Mouse (Mus musculus) midbrain, embryonic 15.5 days (tissue): ENCODE measurements around the gene Smpd1. TPM values are rescaled to one million over a fixed set of nuclear protein-coding genes. Genes with fewer than 3 reads are reported as not detected.

Experiments used
- ATAC-seq: fragments of 200-750 bp; cut with Nextera tagmentation; replicated peaks from 2 replicates; pipeline ENCODE4 v1.8.0; 2017; ENCODE audit warnings: moderate TSS enrichment
- H3K27ac ChIP-seq: fragments of 300-500 bp; sonication (generic); 2 replicates; pipeline ENCODE4 v1.5.1; 2015; ENCODE audit warnings: mild to moderate bottlenecking, inconsistent platforms
- H3K27me3 ChIP-seq: fragments of 300-500 bp; sonication (generic); replicated peaks from 2 replicates; pipeline ENCODE4 v1.6.1; 2015; ENCODE audit warnings: inconsistent platforms
- H3K36me3 ChIP-seq: fragments of 300-500 bp; sonication (generic); replicated peaks from 2 replicates; pipeline ENCODE4 v1.6.1; 2015; ENCODE audit warnings: inconsistent platforms
- H3K4me1 ChIP-seq: fragments of 300-500 bp; sonication (generic); 2 replicates; pipeline ENCODE4 v1.6.1; 2015; ENCODE audit warnings: inconsistent platforms
- H3K4me2 ChIP-seq: fragments of 300-500 bp; sonication (generic); 2 replicates; pipeline ENCODE4 v1.6.1; 2015; ENCODE audit warnings: inconsistent platforms, mild to moderate bottlenecking, moderate library complexity
- H3K4me3 ChIP-seq: fragments of 300-500 bp; sonication (generic); 2 replicates; pipeline ENCODE4 v1.5.1; 2015; ENCODE audit warnings: mild to moderate bottlenecking, inconsistent platforms
- H3K9ac ChIP-seq: fragments of 300-500 bp; sonication (generic); 2 replicates; pipeline ENCODE4 v1.6.1; 2015; ENCODE audit warnings: mild to moderate bottlenecking, inconsistent platforms
- H3K9me3 ChIP-seq: fragments of 300-500 bp; sonication (generic); 2 replicates; pipeline ENCODE4 v1.6.1; 2016; ENCODE audit warnings: inconsistent platforms
- WGBS: fragments of 180-500 bp; shearing (Covaris S2); methylation state at CpG from one replicate; pipeline ENCODE4 v1.1.7; 2015; ENCODE audit warnings: mixed read lengths; 5-methylcytosine and 5-hydroxymethylcytosine counted together
- polyA plus RNA-seq: library from polyadenylated mRNA; unstranded; fragments of >200 nt; fragmentation: Nextera tagmentation; extraction: Ambion mirVana; gene quantifications from 2 replicates; pipeline ENCODE4 v1.2.1, GENCODE M21; 2015

The Smpd1 gene
- polyA plus RNA-seq = 93.0 and 94.6 TPM in 2 replicates

GRCm38 (mm10) chr7:105554212-105554942 is at the start of gene Smpd1:
Gene Smpd1 (plus strand): TSS chr7:105554360.
- Histone ChIP-seq H3K27me3 (no peaks in the 10 kb centered on the region), H3K36me3 (peaks cover 23% of the 10 kb centered on the region), H3K9me3 (no peaks in the 10 kb centered on the region), H3K4me1 (peaks cover 26% of the 10 kb centered on the region), H3K4me3 (peak within 1 kb of the TSS; percentile 89), H3K4me2 (peak within 1 kb of the TSS; percentile 74), H3K9ac (peak within 1 kb of the TSS; percentile 92), H3K27ac (peak within 1 kb of the TSS; percentile 86)
- peak; percentile 94 for ATAC-seq
- 4% methylated on average over 26 of the region's 26 CpGs for WGBS

- Histone ChIP-seq H3K36me3 (no peaks in the 10 kb centered on the region), H3K4me2 (no peak overlapping the region), H3K4me3 (no peak overlapping the region), H3K9ac (no peak overlapping the region), H3K27me3 (no peaks in the 10 kb centered on the region), H3K9me3 (no peaks in the 10 kb centered on the region), H3K27ac (no peak overlapping the region), H3K4me1 (no peaks in the 10 kb centered on the region)
- ATAC-seq = no peak
- WGBS = 86% methylated on average over 4 of the region's 4 CpGs
These were observed 46.9 kb upstream of the Smpd1 start for GRCm38 (mm10) chr7:105507257-105507656.

- 85% methylated on average over 5 of the region's 5 CpGs for WGBS
- no peaks in the 10 kb centered on the region for H3K9me3 ChIP-seq
- H3K9ac ChIP-seq = no peak overlapping the region
- no peak overlapping the region for H3K27ac ChIP-seq
- ATAC-seq = no peak
- H3K36me3 ChIP-seq = no peaks in the 10 kb centered on the region
- H3K27me3 ChIP-seq = no peaks in the 10 kb centered on the region
- no peak overlapping the region for H3K4me2 ChIP-seq
- peaks cover 11% of the 10 kb centered on the region for H3K4me1 ChIP-seq
- no peak overlapping the region for H3K4me3 ChIP-seq
These were observed 44.0 kb upstream of the Smpd1 start for GRCm38 (mm10) chr7:105510143-105510542.

- H3K27me3 ChIP-seq = no peaks in the 10 kb centered on the region
- peaks cover 14% of the 10 kb centered on the region for H3K4me1 ChIP-seq
- H3K4me2 ChIP-seq = no peak overlapping the region
- no peak overlapping the region for H3K4me3 ChIP-seq
- 0 out of 2 replicates have a peak overlapping the region, but pooled peaks have one; percentile 48 for H3K27ac ChIP-seq
- H3K36me3 ChIP-seq = no peaks in the 10 kb centered on the region
- H3K9ac ChIP-seq = no peak overlapping the region
- no peaks in the 10 kb centered on the region for H3K9me3 ChIP-seq
- 42% methylated on average over 5 of the region's 5 CpGs for WGBS
- ATAC-seq = peak; percentile 94
These were observed 40.3 kb upstream of the Smpd1 start for GRCm38 (mm10) chr7:105513845-105514291.

GRCm38 (mm10) chr7:105514561-105514960 is 39.6 kb upstream of the Smpd1 start:
- 51% methylated on average over 5 of the region's 5 CpGs for WGBS
- peak; percentile 7; the same call in 1 of the 2 replicates for ATAC-seq
- Histone ChIP-seq H3K9me3 (no peaks in the 10 kb centered on the region), H3K4me3 (no peak overlapping the region), H3K9ac (no peak overlapping the region), H3K36me3 (no peaks in the 10 kb centered on the region), H3K27me3 (no peaks in the 10 kb centered on the region), H3K4me1 (peaks cover 14% of the 10 kb centered on the region), H3K27ac (no peak overlapping the region), H3K4me2 (no peak overlapping the region)

- H3K36me3 ChIP-seq = no peaks in the 10 kb centered on the region
- no peak overlapping the region for H3K4me2 ChIP-seq
- ATAC-seq = peak; percentile 59
- no peak overlapping the region for H3K27ac ChIP-seq
- 12% methylated on average over 5 of the region's 5 CpGs for WGBS
- no peak overlapping the region for H3K9ac ChIP-seq
- H3K4me1 ChIP-seq = peaks cover 14% of the 10 kb centered on the region
- no peak overlapping the region for H3K4me3 ChIP-seq
- H3K27me3 ChIP-seq = no peaks in the 10 kb centered on the region
- no peaks in the 10 kb centered on the region for H3K9me3 ChIP-seq
These were observed 39.0 kb upstream of the Smpd1 start for GRCm38 (mm10) chr7:105515178-105515577.

- ATAC-seq = no peak
- 15% methylated on average over 9 of the region's 9 CpGs for WGBS
- no peak overlapping the region for H3K27ac ChIP-seq
- no peaks in the 10 kb centered on the region for H3K27me3 ChIP-seq
- no peak overlapping the region for H3K4me3 ChIP-seq
- no peaks in the 10 kb centered on the region for H3K9me3 ChIP-seq
- H3K36me3 ChIP-seq = no peaks in the 10 kb centered on the region
- no peak overlapping the region for H3K9ac ChIP-seq
- H3K4me1 ChIP-seq = peaks cover 14% of the 10 kb centered on the region
- no peak overlapping the region for H3K4me2 ChIP-seq
These were observed 37.3 kb upstream of the Smpd1 start for GRCm38 (mm10) chr7:105516669-105517360.

GRCm38 (mm10) chr7:105519336-105519735 is 34.8 kb upstream of the Smpd1 start:
- Histone ChIP-seq H3K4me3 (no peak overlapping the region), H3K9ac (no peak overlapping the region), H3K27me3 (no peaks in the 10 kb centered on the region), H3K4me2 (no peak overlapping the region), H3K4me1 (peaks cover 6% of the 10 kb centered on the region; the same call in 1 of the 2 replicates), H3K9me3 (no peaks in the 10 kb centered on the region), H3K27ac (no peak overlapping the region), H3K36me3 (no peaks in the 10 kb centered on the region)
- no peak for ATAC-seq
- WGBS = 69% methylated on average over 11 of the region's 11 CpGs

GRCm38 (mm10) chr7:105519771-105520170 is 34.4 kb upstream of the Smpd1 start:
- H3K4me1 ChIP-seq = peaks cover 4% of the 10 kb centered on the region; the same call in 1 of the 2 replicates
- H3K9ac ChIP-seq = no peak overlapping the region
- no peak for ATAC-seq
- no peaks in the 10 kb centered on the region for H3K36me3 ChIP-seq
- no peaks in the 10 kb centered on the region for H3K9me3 ChIP-seq
- H3K4me3 ChIP-seq = no peak overlapping the region
- H3K4me2 ChIP-seq = no peak overlapping the region
- no peak overlapping the region for H3K27ac ChIP-seq
- no peaks in the 10 kb centered on the region for H3K27me3 ChIP-seq
- 80% methylated on average over 2 of the region's 2 CpGs for WGBS

GRCm38 (mm10) chr7:105520201-105520600 is 34.0 kb upstream of the Smpd1 start:
- Histone ChIP-seq H3K27ac (no peak overlapping the region), H3K9ac (no peak overlapping the region), H3K4me3 (no peak overlapping the region), H3K36me3 (no peaks in the 10 kb centered on the region), H3K4me2 (no peak overlapping the region), H3K4me1 (peaks cover 2% of the 10 kb centered on the region; the same call in 1 of the 2 replicates), H3K27me3 (no peaks in the 10 kb centered on the region), H3K9me3 (no peaks in the 10 kb centered on the region)
- 40% methylated on average over 6 of the region's 6 CpGs for WGBS
- no peak for ATAC-seq

- no peak for ATAC-seq
- Histone ChIP-seq H3K9me3 (no peaks in the 10 kb centered on the region), H3K27me3 (no peaks in the 10 kb centered on the region), H3K4me3 (no peak overlapping the region), H3K9ac (no peak overlapping the region), H3K4me1 (no peaks in the 10 kb centered on the region), H3K27ac (no peak overlapping the region), H3K36me3 (no peaks in the 10 kb centered on the region), H3K4me2 (no peak overlapping the region)
- WGBS = 80% methylated on average over 2 of the region's 2 CpGs
These were observed 29.9 kb upstream of the Smpd1 start for GRCm38 (mm10) chr7:105524222-105524621.

GRCm38 (mm10) chr7:105527306-105527937 is 26.7 kb upstream of the Smpd1 start:
- Histone ChIP-seq H3K27ac (no peak overlapping the region), H3K4me1 (no peaks in the 10 kb centered on the region), H3K9ac (no peak overlapping the region), H3K27me3 (no peaks in the 10 kb centered on the region), H3K4me2 (no peak overlapping the region), H3K36me3 (no peaks in the 10 kb centered on the region), H3K9me3 (no peaks in the 10 kb centered on the region), H3K4me3 (no peak overlapping the region)
- peak; percentile 86 for ATAC-seq
- 60% methylated on average over 1 of the region's 1 CpGs for WGBS
